Mouse (Mus musculus): ENCODE results near the gene Gm10382.
"Not testable (repeated sequence)": the region's sequence is repeated elsewhere in the genome, so short reads cannot be mapped to it uniquely, and the experiment has no call there.

Gm10382 gene

GRCm38 (mm10) chr5:125370950-125371693 lies 18.0 kb upstream of the Gm10382 start:
- no peak for DNase-seq (ENCODE audit: extremely low spot score)

- DNase-seq (ENCODE audit: extremely low spot score), result no peak
These were observed 17.1 kb upstream of the Gm10382 start for GRCm38 (mm10) chr5:125372027-125372426.

- no peak for DNase-seq (ENCODE audit: extremely low spot score)
These were observed 13.3 kb upstream of the Gm10382 start for GRCm38 (mm10) chr5:125375871-125376270.

- DNase-seq (ENCODE audit: extremely low spot score), result no peak
These were observed 11.9 kb upstream of the Gm10382 start for GRCm38 (mm10) chr5:125377214-125377613.

GRCm38 (mm10) chr5:125378919-125379318 lies 10.2 kb upstream of the Gm10382 start:
- no peak for DNase-seq (ENCODE audit: extremely low spot score)

GRCm38 (mm10) chr5:125381954-125382672 lies 7.0 kb upstream of the Gm10382 start:
- no peak for DNase-seq (ENCODE audit: extremely low spot score)

GRCm38 (mm10) chr5:125382673-125383558 lies 6.2 kb upstream of the Gm10382 start:
- DNase-seq (ENCODE audit: extremely low spot score), result peak; percentile 53

- no peak for DNase-seq (ENCODE audit: extremely low spot score)
These were observed 5.3 kb upstream of the Gm10382 start for GRCm38 (mm10) chr5:125383637-125384420.

- DNase-seq (ENCODE audit: extremely low spot score), result no peak
These were observed 4.5 kb upstream of the Gm10382 start for GRCm38 (mm10) chr5:125384512-125385214.

- DNase-seq (ENCODE audit: extremely low spot score), result no peak
These were observed 3.7 kb upstream of the Gm10382 start for GRCm38 (mm10) chr5:125385215-125385940.

GRCm38 (mm10) chr5:125387295-125387694 lies 1.8 kb upstream of the Gm10382 start:
- not testable (repeated sequence) for DNase-seq (ENCODE audit: extremely low spot score)

- DNase-seq (ENCODE audit: extremely low spot score), result no peak
These were observed 597 bp upstream of the Gm10382 start for GRCm38 (mm10) chr5:125388358-125389092.

- peak; percentile 94 for DNase-seq (ENCODE audit: extremely low spot score)
These were observed 688 bp downstream of the Gm10382 start, which contains the start of gene Ubc for GRCm38 (mm10) chr5:125389579-125390441. Gene Ubc (minus strand): TSS chr5:125390202.

- no peak for DNase-seq (ENCODE audit: extremely low spot score)
These were observed 1.9 kb downstream of the Gm10382 start for GRCm38 (mm10) chr5:125390906-125391477.

GRCm38 (mm10) chr5:125391609-125392008 lies 2.5 kb downstream of the Gm10382 start:
- no peak for DNase-seq (ENCODE audit: extremely low spot score)

- DNase-seq (ENCODE audit: extremely low spot score), result not testable (repeated sequence)
These were observed 3.1 kb downstream of the Gm10382 start for GRCm38 (mm10) chr5:125392176-125392575.

- DNase-seq (ENCODE audit: extremely low spot score), result no peak
These were observed 3.5 kb downstream of the Gm10382 start for GRCm38 (mm10) chr5:125392618-125392976.

Data from embryo, embryonic 9.5 days (tissue).